Mouse (Mus musculus): ENCODE measurements around the gene Krt5.

- TF ChIP-seq CTCF (IDR thresholded peaks at IDR 0.05; ENCODE audit: control insufficient read depth, insufficient read depth, insufficient read length) (no peak), MYOD1 (IDR thresholded peaks at IDR 0.05; ENCODE audit: control insufficient read depth, insufficient read length, low read depth) (no peak), USF1 (IDR thresholded peaks at IDR 0.05; ENCODE audit: low read depth) (no peak)
These were observed 24.5 kb downstream of the Krt5 start for GRCm38 (mm10) chr15:101688161-101688560.

All from C2C12 (cell line).